Mouse (Mus musculus): ENCODE results near the gene Cldn14.

The Cldn14 gene

GRCm38 (mm10) chr16:93942796-93943502 lies 65.7 kb downstream of the Cldn14 start:
- no peak for DNase-seq

- no peak for DNase-seq
Measured at GRCm38 (mm10) chr16:93941781-93942567, 66.7 kb downstream of the Cldn14 start.

- no peak for DNase-seq
Measured at GRCm38 (mm10) chr16:93939961-93940360, 68.7 kb downstream of the Cldn14 start.

GRCm38 (mm10) chr16:93938400-93938846 lies 70.2 kb downstream of the Cldn14 start:
- peak; percentile 31 to 50 for DNase-seq

GRCm38 (mm10) chr16:93935009-93935408 lies 73.6 kb downstream of the Cldn14 start:
- no peak for DNase-seq

GRCm38 (mm10) chr16:93934588-93934987 lies 74.0 kb downstream of the Cldn14 start:
- DNase-seq: no peak

GRCm38 (mm10) chr16:93932185-93933168 lies 76.2 kb downstream of the Cldn14 start:
- no peak for DNase-seq

- DNase-seq: no peak
Measured at GRCm38 (mm10) chr16:93929370-93930032, 79.1 kb downstream of the Cldn14 start.

GRCm38 (mm10) chr16:93925684-93926247 lies 82.9 kb downstream of the Cldn14 start:
- DNase-seq: no peak

- no peak for DNase-seq
Measured at GRCm38 (mm10) chr16:93923788-93924187, 84.8 kb downstream of the Cldn14 start.

GRCm38 (mm10) chr16:93922835-93923389 lies 85.7 kb downstream of the Cldn14 start:
- DNase-seq: no peak

GRCm38 (mm10) chr16:93920673-93921072 lies 88.0 kb downstream of the Cldn14 start:
- no peak for DNase-seq

- DNase-seq: no peak
Measured at GRCm38 (mm10) chr16:93919189-93919588, 89.4 kb downstream of the Cldn14 start.

GRCm38 (mm10) chr16:93918679-93919060 lies 90.0 kb downstream of the Cldn14 start:
- no peak for DNase-seq

- DNase-seq: peak; percentile 78 to 85
Measured at GRCm38 (mm10) chr16:93917712-93918678, 90.6 kb downstream of the Cldn14 start.

- peak; percentile 24 to 40 for DNase-seq
Measured at GRCm38 (mm10) chr16:93915338-93915849, 93.2 kb downstream of the Cldn14 start.

GRCm38 (mm10) chr16:93913881-93914576 lies 94.6 kb downstream of the Cldn14 start:
- DNase-seq: peak; percentile 53 to 72

GRCm38 (mm10) chr16:93912808-93913207 lies 95.8 kb downstream of the Cldn14 start:
- no peak for DNase-seq

GRCm38 (mm10) chr16:93912158-93912557 lies 96.5 kb downstream of the Cldn14 start:
- DNase-seq: no peak

Data from lung, adult 18-20 months (tissue).